Mouse (Mus musculus): ENCODE results near the gene Kcna4. TPM values are rescaled to one million over a fixed set of nuclear protein-coding genes. Genes with fewer than 3 reads are reported as not detected.

Gene Kcna4
- total and polyA plus RNA-seq, 2 experiments, result not detected

DNA sequence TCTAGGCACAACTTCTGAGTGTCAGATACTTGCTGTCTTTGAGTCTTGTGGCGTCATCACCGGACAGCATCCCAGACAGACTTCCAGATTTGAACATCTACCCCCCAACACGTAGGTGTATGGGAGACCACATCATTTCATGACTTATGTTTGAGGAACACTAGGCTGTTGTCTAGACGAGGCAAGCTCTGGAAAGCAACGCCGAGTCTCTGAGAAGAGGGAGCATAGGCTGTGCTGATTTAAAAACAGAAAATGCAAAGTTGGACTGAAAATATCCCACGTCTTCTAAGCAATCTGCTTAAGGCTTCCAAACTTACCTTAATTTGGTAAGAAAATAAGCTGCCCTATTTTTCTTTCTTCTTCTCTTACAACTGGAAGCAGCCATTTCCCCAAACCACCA is 4.1 kb downstream of the Kcna4 start:
- H3K36me3 ChIP-seq (ENCODE audit: control insufficient read depth, insufficient read depth, low read length), result no peaks in the 10 kb centered on the region
- no peaks in the 10 kb centered on the region for H3K79me2 ChIP-seq (ENCODE audit: control insufficient read depth, insufficient read depth, low read length)

DNA sequence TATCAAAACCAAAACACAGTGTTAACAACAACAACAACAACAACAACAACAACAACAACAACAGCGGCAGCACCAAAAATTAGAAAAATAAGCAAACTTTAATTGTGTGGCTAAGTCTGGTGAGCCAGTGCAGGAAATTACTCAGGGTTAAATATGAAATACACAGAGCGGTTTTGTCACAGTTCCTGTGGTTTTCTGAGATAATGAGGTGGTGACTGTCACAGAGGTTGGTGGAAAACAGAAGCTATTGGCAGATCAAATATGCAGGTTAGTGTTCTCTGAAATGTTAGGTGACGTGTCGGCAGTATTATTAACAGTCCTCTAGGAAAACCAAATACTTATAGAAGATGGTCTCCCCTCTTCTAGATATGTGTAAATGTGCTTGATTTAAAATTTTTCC is 11.4 kb downstream of the Kcna4 start:
- Histone ChIP-seq H3K9ac (ENCODE audit: low read depth, low read length) (no peak overlapping the region), H3K27ac (replicated peaks; ENCODE audit: insufficient read depth, low read depth, low read length) (no peak overlapping the region), H3K4me1 (ENCODE audit: control insufficient read depth, insufficient read depth, low read length) (no peaks in the 10 kb centered on the region), H3K79me2 (ENCODE audit: control insufficient read depth, insufficient read depth, low read length) (no peaks in the 10 kb centered on the region), H3K27me3 (ENCODE audit: control insufficient read depth, insufficient read depth, low read length) (no peaks in the 10 kb centered on the region), H3K4me3 (ENCODE audit: insufficient read depth, low read depth, low read length) (no peak overlapping the region), H3K36me3 (ENCODE audit: control insufficient read depth, insufficient read depth, low read length) (no peaks in the 10 kb centered on the region)
- WGBS, result 86% methylated on average over 4 of the region's 4 CpGs
- DNase-seq (ENCODE audit: extremely low read depth, low read depth, low spot score), result no peak
- TF ChIP-seq CTCF (IDR thresholded peaks at IDR 0.05; ENCODE audit: low read depth, low read length) (no peak), POLR2A (IDR thresholded peaks at IDR 0.05; ENCODE audit: extremely low read depth, insufficient read depth, low read length) (no peak)

More for the DNA sequence above, 4.1 kb downstream of the Kcna4 start:
- 87% methylated on average over 7 of the region's 7 CpGs for WGBS
- no peak overlapping the region for H3K4me3 ChIP-seq (ENCODE audit: insufficient read depth, low read depth, low read length)
- H3K9ac ChIP-seq (ENCODE audit: low read depth, low read length), result no peak overlapping the region
- no peaks in the 10 kb centered on the region for H3K4me1 ChIP-seq (ENCODE audit: control insufficient read depth, insufficient read depth, low read length)
- H3K27ac ChIP-seq (replicated peaks; ENCODE audit: insufficient read depth, low read depth, low read length), result no peak overlapping the region
- no peak for DNase-seq (ENCODE audit: extremely low read depth, low read depth, low spot score)
- TF ChIP-seq POLR2A (IDR thresholded peaks at IDR 0.05; ENCODE audit: extremely low read depth, insufficient read depth, low read length) (no peak), CTCF (IDR thresholded peaks at IDR 0.05; ENCODE audit: low read depth, low read length) (no peak)
- H3K27me3 ChIP-seq (ENCODE audit: control insufficient read depth, insufficient read depth, low read length), result no peaks in the 10 kb centered on the region

DNA sequence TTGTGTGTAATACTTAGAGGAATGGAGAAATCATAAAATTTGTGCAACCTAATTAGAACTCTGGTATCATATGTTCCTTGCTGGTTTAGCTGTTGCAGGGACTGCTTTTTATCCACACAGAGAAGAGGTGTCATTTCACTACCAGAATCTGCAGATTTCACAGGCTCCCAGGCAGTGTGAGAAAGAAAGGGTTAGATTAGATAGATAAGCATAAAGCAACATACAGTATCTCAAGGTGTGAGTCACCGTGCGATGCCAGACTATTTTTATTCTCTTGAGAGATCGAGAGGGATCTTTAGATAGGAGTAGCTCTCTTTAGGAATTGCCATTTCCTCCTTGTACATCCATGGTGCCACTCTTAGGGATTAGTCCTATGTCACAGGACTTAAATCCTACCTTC is 14.3 kb downstream of the Kcna4 start:
- no peaks in the 10 kb centered on the region for H3K4me1 ChIP-seq (ENCODE audit: control insufficient read depth, insufficient read depth, low read length)
- WGBS, result 77% methylated on average over 3 of the region's 3 CpGs
- no peak overlapping the region for H3K9ac ChIP-seq (ENCODE audit: low read depth, low read length)
- no peaks in the 10 kb centered on the region for H3K27me3 ChIP-seq (ENCODE audit: control insufficient read depth, insufficient read depth, low read length)
- no peaks in the 10 kb centered on the region for H3K36me3 ChIP-seq (ENCODE audit: control insufficient read depth, insufficient read depth, low read length)
- H3K4me3 ChIP-seq (ENCODE audit: insufficient read depth, low read depth, low read length), result no peak overlapping the region
- H3K27ac ChIP-seq (replicated peaks; ENCODE audit: insufficient read depth, low read depth, low read length), result no peak overlapping the region
- DNase-seq (ENCODE audit: extremely low read depth, low read depth, low spot score), result no peak
- no peaks in the 10 kb centered on the region for H3K79me2 ChIP-seq (ENCODE audit: control insufficient read depth, insufficient read depth, low read length)
- no peak for TF ChIP-seq POLR2A (IDR thresholded peaks at IDR 0.05; ENCODE audit: extremely low read depth, insufficient read depth, low read length)
- TF ChIP-seq CTCF (IDR thresholded peaks at IDR 0.05; ENCODE audit: low read depth, low read length), result no peak

DNA sequence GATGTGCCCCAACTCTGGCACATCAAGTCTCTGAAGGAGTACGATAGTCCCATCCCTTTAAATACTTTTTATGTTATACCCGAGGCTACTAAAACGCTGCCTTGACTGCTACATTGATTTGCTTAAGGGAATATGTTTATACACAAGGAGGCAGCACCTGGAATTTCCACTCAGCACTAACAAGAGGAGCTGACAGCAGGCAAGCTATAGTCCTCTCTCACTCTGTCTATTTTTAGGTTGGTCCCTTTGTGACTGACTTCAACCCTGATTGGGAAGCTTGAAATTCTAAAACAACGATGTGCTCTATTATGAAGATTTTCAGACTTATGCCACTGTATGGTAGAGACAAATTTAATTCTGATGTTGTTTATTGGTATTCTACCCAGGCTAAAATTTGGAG is 15.6 kb downstream of the Kcna4 start:
- 79% methylated on average over 4 of the region's 4 CpGs for WGBS
- Histone ChIP-seq H3K27ac (replicated peaks; ENCODE audit: insufficient read depth, low read depth, low read length) (no peak overlapping the region), H3K36me3 (ENCODE audit: control insufficient read depth, insufficient read depth, low read length) (no peaks in the 10 kb centered on the region), H3K9ac (ENCODE audit: low read depth, low read length) (no peak overlapping the region), H3K27me3 (ENCODE audit: control insufficient read depth, insufficient read depth, low read length) (no peaks in the 10 kb centered on the region), H3K4me3 (ENCODE audit: insufficient read depth, low read depth, low read length) (no peak overlapping the region), H3K4me1 (ENCODE audit: control insufficient read depth, insufficient read depth, low read length) (no peaks in the 10 kb centered on the region), H3K79me2 (ENCODE audit: control insufficient read depth, insufficient read depth, low read length) (no peaks in the 10 kb centered on the region)
- no peak for TF ChIP-seq POLR2A (IDR thresholded peaks at IDR 0.05; ENCODE audit: extremely low read depth, insufficient read depth, low read length)
- no peak for TF ChIP-seq CTCF (IDR thresholded peaks at IDR 0.05; ENCODE audit: low read depth, low read length)
- DNase-seq (ENCODE audit: extremely low read depth, low read depth, low spot score), result no peak

DNA sequence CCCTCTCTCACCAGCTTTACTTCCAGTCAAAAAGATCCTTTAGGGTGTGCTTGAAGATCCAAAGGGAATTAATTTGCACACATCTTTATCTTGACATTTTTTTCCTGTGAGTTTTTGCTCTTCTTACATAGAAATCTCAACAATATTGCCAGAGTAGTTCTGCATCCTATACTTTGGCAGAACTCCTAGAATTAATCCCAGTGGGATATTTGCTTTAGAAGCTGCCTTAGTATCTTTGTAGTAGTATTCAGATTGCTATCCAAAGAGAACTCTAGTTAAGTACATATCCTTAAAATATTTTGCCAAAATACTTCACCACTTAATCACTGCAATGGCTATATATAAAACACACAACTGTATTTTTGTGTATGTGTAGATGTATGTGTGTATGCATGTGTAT is 28.2 kb downstream of the Kcna4 start:
- no peak for DNase-seq (ENCODE audit: extremely low read depth, low read depth, low spot score)
- Histone ChIP-seq H3K79me2 (ENCODE audit: control insufficient read depth, insufficient read depth, low read length) (no peaks in the 10 kb centered on the region), H3K4me3 (ENCODE audit: insufficient read depth, low read depth, low read length) (no peak overlapping the region), H3K27ac (replicated peaks; ENCODE audit: insufficient read depth, low read depth, low read length) (no peak overlapping the region), H3K9ac (ENCODE audit: low read depth, low read length) (no peak overlapping the region), H3K4me1 (ENCODE audit: control insufficient read depth, insufficient read depth, low read length) (no peaks in the 10 kb centered on the region), H3K36me3 (ENCODE audit: control insufficient read depth, insufficient read depth, low read length) (no peaks in the 10 kb centered on the region), H3K27me3 (ENCODE audit: control insufficient read depth, insufficient read depth, low read length) (no peaks in the 10 kb centered on the region)
- TF ChIP-seq CTCF (IDR thresholded peaks at IDR 0.05; ENCODE audit: low read depth, low read length), result no peak
- no peak for TF ChIP-seq POLR2A (IDR thresholded peaks at IDR 0.05; ENCODE audit: extremely low read depth, insufficient read depth, low read length)

DNA sequence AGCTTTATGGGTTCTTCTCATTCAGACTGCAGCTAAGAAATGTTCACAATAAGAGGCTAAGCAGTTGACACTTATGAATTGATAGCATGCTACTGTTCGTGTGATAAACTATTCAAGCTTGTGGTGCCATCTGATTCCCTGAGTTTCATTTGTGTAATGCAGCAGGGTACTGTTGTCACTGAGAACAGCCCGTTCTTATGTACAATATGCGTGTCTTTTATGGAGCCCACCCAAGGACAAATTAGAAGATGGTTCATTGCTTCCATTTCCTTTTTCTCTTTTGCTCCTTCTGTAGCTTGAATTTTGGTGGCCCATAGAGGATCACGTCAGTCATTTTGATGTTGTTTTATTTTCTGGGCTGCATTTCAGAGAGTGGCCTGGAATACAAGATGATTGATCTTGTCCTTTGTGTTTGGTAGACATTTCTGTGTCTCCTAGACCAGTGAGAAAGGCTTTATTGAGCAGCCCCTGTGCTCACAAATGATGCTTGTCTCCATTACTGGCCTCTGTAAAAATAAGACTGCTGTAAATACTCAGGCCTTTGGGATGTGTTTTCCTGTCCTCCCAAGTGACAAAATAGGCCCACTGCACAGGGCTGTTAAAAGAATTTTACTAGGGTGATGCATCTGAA is 31.3 kb downstream of the Kcna4 start:
- Histone ChIP-seq H3K4me3 (ENCODE audit: insufficient read depth, low read depth, low read length) (no peak overlapping the region), H3K79me2 (ENCODE audit: control insufficient read depth, insufficient read depth, low read length) (no peaks in the 10 kb centered on the region), H3K27ac (replicated peaks; ENCODE audit: insufficient read depth, low read depth, low read length) (no peak overlapping the region), H3K4me1 (ENCODE audit: control insufficient read depth, insufficient read depth, low read length) (no peaks in the 10 kb centered on the region), H3K9ac (ENCODE audit: low read depth, low read length) (no peak overlapping the region), H3K36me3 (ENCODE audit: control insufficient read depth, insufficient read depth, low read length) (no peaks in the 10 kb centered on the region), H3K27me3 (ENCODE audit: control insufficient read depth, insufficient read depth, low read length) (no peaks in the 10 kb centered on the region)
- no peak for TF ChIP-seq POLR2A (IDR thresholded peaks at IDR 0.05; ENCODE audit: extremely low read depth, insufficient read depth, low read length)
- TF ChIP-seq CTCF (IDR thresholded peaks at IDR 0.05; ENCODE audit: low read depth, low read length), result no peak
- DNase-seq (ENCODE audit: extremely low read depth, low read depth, low spot score), result no peak
- WGBS, result 76% methylated on average over 4 of the region's 4 CpGs

Measured in liver, adult 2 months (tissue).